Mouse (Mus musculus): ENCODE data around the gene Enox1.

Enox1 gene

GRCm38 (mm10) chr14:77599016-77599704 is 442.6 kb downstream of the Enox1 start:
- in situ Hi-C loops (cut with MboI; ENCODE audit: low sequenced_read_pairs): no loop called here

GRCm38 (mm10) chr14:77600773-77601172 is 444.2 kb downstream of the Enox1 start:
- in situ Hi-C loops (cut with MboI; ENCODE audit: low sequenced_read_pairs): no loop called here

DNA sequence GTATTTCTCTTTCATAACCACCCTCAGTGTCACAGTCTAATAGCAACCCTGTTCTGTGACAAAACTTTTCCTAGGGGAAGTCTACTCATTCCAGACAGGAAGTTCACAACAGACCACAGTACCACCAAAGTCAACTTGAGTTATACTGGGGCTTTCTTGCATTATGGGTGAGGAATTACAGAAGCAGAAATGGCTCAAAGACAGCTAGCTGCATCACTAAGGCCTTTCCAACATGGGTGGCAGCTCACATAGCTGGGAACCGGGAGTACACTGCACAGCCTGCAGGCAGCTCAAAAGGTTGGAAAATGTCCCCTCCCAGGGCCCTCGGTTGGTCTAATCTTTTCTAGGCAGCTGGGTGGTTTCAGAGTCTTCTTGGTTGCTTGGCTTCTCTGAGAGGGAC is 444.9 kb downstream of the Enox1 start:
- in situ Hi-C loops (cut with MboI; ENCODE audit: low sequenced_read_pairs): no loop called here

DNA sequence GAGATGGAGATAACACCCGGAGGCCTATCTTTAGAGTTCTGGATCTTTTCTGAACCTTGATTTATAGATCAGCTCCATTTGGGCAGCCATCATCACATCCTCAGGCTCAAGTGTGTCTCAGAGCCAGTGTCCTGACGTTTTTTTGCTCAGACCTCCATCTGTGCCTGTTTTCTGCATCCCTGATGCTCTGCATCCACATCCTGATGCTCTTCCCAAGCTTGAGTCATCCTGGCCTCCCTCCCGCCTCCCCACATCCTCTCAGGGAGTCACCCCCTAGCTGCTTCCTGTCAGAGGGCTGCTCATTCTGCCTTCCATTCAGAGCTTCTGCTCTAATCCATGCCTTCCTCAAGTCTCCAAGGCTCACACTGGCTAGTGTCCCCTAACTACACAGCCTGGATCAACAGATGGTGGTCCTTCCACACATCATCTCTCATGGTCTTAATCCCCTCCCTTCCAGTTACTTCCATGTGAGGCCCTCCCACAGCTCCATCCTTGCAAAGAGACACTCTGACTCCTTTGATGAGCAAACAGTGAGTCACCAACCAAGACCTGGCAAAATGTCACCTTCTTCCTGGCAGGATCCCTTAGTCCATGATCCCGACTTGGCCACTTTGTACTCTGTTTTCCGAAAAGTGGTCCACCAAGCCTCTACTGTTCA is 451.7 kb downstream of the Enox1 start:
- in situ Hi-C loops (cut with MboI; ENCODE audit: low sequenced_read_pairs): no loop called here

DNA sequence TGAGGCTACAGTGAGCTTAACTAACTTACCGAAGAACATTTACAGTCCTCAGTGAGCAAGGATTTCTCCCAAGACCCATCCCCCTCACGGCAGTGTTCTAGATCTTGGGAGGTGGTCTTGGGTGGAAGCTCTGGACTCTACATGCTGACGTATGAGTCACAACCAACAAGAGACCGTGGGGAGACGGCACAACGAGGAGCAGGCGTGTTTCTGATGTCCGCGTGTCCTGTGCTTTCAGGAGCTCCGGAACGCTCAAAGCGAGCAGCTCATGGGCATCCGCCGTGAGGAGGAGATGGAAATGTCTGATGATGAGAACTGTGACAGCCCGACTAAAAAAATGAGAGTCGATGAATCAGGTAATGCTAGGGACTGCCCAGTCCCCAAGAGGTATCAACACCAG is 458.6 kb downstream of the Enox1 start:
- in situ Hi-C loops (cut with MboI; ENCODE audit: low sequenced_read_pairs): no loop called here

DNA sequence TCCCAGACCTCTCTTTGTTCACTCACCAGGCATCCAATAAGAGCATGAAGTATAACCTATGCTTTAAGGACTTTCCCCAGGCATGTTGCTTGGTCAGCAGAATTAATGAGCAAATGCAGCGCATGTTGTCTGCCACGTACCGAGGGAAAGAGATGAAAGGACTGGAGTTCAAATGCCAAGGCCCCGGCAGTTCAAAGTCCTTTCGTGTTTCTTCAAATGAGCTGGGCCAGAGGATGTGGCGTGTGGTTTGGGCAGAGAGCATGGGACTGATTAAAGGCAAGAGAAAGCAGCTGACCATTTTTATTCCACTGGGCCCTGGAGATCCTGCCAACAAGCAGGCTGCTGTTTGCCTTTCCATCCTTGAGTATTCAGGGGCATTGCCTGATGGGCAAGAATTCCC is 460.7 kb downstream of the Enox1 start:
- in situ Hi-C loops (cut with MboI; ENCODE audit: low sequenced_read_pairs): no loop called here

DNA sequence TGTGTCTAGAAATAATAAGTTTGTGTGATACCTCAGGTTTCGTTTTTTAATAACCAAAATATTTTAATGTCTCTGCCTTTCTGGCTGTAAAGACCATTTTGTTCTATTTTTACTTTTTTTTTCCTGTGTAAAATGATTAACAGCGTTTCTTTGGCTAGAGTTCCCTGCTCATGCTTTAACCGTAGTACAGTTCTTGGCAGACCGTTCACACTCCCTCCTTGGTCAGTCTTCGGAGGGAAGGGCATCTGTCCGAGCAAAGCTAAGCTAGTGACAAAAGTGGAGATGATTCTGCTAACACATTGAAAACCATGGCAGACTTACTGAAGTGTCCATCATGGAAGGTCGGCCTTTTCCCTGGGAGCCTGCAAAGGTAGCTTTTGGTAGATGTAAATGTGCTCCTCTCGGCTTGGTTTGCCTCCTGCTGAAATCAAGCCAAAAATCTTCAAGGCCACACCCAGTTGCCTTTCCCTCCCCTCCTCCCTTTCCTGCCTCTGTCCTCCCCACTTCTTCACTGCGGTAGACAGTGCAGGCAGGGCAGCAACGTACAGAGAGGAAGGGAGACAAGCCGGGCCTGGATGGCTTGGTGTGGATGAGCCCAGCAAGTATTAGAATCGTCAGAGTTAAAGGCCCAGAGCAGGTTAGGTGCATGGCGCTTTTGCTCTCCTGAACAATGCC is 461.7 kb downstream of the Enox1 start:
- in situ Hi-C loops (cut with MboI; ENCODE audit: low sequenced_read_pairs): no loop called here

DNA sequence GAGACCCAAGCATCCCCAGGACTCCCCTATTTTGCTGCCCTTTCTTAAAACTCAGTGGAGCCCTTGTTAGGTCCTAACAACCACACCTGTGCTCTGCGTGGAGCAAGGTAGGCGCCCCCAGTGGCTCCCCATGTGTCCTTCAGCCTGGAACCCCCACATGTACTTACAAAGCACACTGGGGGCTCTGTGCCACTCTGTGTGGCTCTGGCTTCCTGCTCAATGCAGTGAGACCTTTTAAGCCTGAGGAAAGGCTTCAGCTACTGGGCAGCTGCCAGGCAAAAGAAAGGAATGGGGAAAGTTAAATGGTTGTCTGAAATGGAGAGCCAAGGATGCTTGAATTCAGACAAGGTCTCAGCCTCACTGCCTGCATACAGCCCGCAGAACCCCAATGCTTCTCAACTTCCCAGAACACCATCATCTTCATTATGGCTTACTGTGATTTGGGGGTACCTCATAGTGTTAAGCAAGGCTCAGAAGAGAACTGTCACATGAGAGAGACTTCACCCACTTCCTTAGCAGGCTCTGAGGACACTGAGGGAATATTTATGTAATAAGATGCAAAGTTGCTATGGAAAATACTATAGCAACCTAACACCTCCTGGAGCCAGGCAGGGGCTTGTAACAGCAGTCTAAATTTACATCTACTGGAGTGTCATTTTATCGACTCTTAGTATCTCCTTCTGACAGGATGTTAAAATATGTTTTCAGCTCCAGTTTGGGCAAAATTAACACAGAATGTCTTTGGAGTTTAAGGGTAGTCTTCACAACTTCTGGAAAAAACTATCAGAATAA is 465.1 kb downstream of the Enox1 start:
- in situ Hi-C loops (cut with MboI; ENCODE audit: low sequenced_read_pairs): no loop called here

GRCm38 (mm10) chr14:77626557-77627507 is 470.3 kb downstream of the Enox1 start:
- in situ Hi-C loops (cut with MboI; ENCODE audit: low sequenced_read_pairs): no loop called here

GRCm38 (mm10) chr14:77632466-77633171 is 476.1 kb downstream of the Enox1 start:
- in situ Hi-C loops (cut with MboI; ENCODE audit: low sequenced_read_pairs): no loop called here

GRCm38 (mm10) chr14:77633172-77633542 is 476.6 kb downstream of the Enox1 start:
- in situ Hi-C loops (cut with MboI; ENCODE audit: low sequenced_read_pairs): no loop called here

DNA sequence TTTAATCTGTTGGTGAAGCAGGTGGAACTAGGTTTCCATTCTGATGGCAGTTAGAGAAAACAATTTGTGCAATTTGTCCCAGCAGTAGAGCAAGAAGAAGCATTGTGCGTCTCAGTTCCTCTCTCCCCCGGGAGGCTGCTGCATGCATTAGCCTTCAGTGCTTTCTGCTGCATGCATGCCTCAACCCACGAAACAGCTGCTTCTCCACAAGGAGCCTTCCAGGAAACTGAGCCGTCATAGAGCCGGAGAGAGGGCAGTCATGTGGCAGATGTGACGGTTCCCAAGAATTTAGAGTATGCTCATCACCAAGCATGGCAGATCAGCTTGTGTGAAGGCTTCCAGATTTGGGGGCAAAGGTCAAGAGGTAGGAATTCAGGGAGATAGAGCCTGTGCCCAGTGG is 480.4 kb downstream of the Enox1 start:
- in situ Hi-C loops (cut with MboI; ENCODE audit: low sequenced_read_pairs): no loop called here

- in situ Hi-C loops (cut with MboI; ENCODE audit: low sequenced_read_pairs): no loop called here
Measured at GRCm38 (mm10) chr14:77638148-77638547, 481.6 kb downstream of the Enox1 start.

DNA sequence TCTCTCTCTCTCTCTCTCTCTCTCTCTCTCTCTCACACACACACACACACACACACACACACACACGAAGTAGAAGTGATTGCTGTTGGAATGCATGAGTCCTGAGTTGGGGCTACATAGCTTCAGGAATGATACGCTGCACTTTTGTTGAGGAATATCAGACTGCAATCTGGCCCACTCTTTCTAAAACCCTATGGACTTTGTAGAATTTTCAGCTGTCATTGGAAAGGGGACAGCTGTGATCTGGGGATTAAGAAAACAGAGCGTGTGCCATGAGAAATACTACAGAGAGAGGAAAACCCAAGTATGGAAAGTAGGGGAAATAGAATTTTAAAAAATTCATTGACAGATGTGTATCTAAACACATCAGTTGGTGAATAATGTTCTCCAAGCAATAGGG is 482.1 kb downstream of the Enox1 start:
- in situ Hi-C loops (cut with MboI; ENCODE audit: low sequenced_read_pairs): no loop called here

GRCm38 (mm10) chr14:77639586-77639985 is 483.0 kb downstream of the Enox1 start:
- in situ Hi-C loops (cut with MboI; ENCODE audit: low sequenced_read_pairs): no loop called here

- in situ Hi-C loops (cut with MboI; ENCODE audit: low sequenced_read_pairs): no loop called here
Measured at GRCm38 (mm10) chr14:77642314-77642713, 485.8 kb downstream of the Enox1 start.

DNA sequence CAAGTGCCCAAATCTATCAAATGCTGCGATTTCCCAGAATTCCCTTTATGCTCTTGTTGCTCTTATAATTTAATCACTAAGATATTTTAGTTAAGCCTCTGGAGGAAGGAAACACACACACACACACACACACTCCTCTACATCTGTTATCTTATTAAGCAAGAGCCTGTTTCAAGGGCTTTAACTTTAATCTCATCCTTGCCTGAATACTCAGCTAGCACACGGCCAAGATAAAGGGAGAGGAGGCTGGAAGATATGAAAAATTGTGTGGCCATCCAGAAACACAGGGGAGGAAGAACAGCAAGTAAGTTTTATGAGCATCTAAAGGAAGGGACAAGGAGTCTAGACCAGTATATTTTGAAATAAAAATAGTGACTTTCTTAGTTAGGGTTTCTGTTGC is 489.6 kb downstream of the Enox1 start:
- in situ Hi-C loops (cut with MboI; ENCODE audit: low sequenced_read_pairs): no loop called here

- in situ Hi-C loops (cut with MboI; ENCODE audit: low sequenced_read_pairs): no loop called here
Measured at GRCm38 (mm10) chr14:77647017-77647416, 490.5 kb downstream of the Enox1 start.

DNA sequence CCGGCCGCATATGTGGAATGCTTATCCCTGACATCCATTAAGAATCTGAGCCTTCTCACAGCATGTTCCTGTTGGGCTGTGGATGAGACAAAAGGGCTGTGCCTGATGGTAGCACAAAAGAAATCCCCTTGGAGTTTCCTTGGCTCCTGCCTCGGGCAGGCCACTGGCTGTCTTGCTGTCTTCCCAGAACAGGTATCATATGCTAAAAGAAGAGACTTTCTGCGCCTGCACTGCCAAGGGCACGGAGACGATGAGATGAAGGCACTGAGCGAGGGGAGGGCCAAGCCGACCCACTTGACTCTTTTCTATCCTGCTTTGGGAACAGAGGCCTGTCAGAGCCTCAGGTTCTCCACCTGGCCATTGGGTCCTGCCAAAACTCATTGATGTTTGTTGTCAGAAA is 491.7 kb downstream of the Enox1 start:
- in situ Hi-C loops (cut with MboI; ENCODE audit: low sequenced_read_pairs): no loop called here

GRCm38 (mm10) chr14:77658739-77659138 is 502.2 kb downstream of the Enox1 start:
- in situ Hi-C loops (cut with MboI; ENCODE audit: low sequenced_read_pairs): no loop called here
